Mouse (Mus musculus) ES-E14 (cell line): ENCODE data around the gene Herc1.

ENCODE experiments used
- CHD2 ChIP-seq: IDR thresholded peaks from 2 replicates; pipeline ENCODE4 v1.6.1; 2014; ENCODE audit warnings: mild to moderate bottlenecking, low read depth, low read length, inconsistent platforms
- HCFC1 ChIP-seq: IDR thresholded peaks from 2 replicates; pipeline ENCODE4 v1.6.1; 2012; ENCODE audit warnings: low read length, inconsistent platforms, borderline replicate concordance; ENCODE audit not compliant: insufficient read depth
- ZNF384 ChIP-seq: IDR thresholded peaks from 2 replicates; pipeline ENCODE4 v1.6.1; 2012; ENCODE audit warnings: low read depth, low read length, inconsistent platforms

- TF ChIP-seq HCFC1 = no peak
- TF ChIP-seq CHD2 = no peak
- TF ChIP-seq ZNF384 = no peak
These were observed 2.7 kb upstream of the Herc1 start for GRCm38 (mm10) chr9:66347405-66348035.
